ENCODE assay signal across 13 mouse cellular contexts in the genomic region with DNA sequence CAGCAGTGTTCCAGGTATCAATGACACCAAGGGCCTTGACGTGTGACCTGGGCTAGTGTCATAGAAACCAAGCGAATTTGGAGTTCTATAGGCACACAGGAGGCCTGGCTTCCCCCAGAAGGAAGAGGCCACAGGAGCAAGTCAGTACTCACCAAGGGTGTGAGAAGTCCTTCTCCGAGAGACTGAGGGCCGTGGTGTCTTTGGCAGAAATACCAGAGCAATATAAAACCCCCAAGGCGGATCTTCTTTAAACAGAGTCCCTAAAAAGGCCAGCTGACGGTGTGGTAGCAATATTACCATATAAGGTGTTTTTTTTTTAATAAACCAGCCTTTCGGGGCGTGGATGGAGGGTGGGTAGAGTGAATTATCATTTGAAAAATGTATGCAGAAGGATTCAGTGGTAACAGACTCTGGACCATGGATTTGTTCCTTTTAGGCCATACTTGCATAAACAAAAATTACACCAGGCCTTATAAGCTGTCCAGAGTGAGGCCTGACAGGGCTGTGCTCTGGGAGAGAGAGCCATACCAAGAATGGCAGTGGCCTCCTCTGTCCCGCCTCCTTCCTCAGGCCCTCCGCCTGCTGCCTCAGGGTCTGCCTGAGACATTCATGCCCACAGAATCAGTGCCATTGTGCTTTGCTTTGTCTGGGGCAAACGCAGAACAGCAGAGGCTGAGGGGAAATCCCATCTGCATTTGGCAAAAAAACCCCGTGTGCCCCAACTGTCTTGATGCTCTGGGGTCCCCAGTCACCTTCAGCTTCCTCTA. TPM values are rescaled to one million over a fixed set of nuclear protein-coding genes. Genes with fewer than 3 reads are reported as not detected.
DNase-seq lines count a peak whose midpoint lies in the region; ATAC-seq lines count a peak whose summit lies in the region.
"Had no signal": no experiment of that assay in that cellular context is flagged by ENCODE, and none has a peak within 500 bp of the region (broad histone marks: within the 10 kb centered on the region; RNA-seq: fewer than 3 reads in every experiment).

TSS of gene Actg2 (minus strand) at position 238 of the 767 bp plus-strand sequence.

- H3K4me1 ChIP-seq in kidney, embryonic 15.5 days = no peaks in the 10 kb centered on the region
- peaks cover 6% of the 10 kb centered on the region; the same call in 1 of the 2 replicates for H3K4me1 ChIP-seq in limb, embryonic 12.5 days (replicated peaks)
- H3K4me1 ChIP-seq in liver, embryonic 12.5 days = no peaks in the 10 kb centered on the region
- H3K4me1 ChIP-seq: embryonic facial prominence, embryonic 12.5 days had no signal

- intact Hi-C loops in left cerebral cortex, postnatal 25 days (cut with DNase I) = no loop called here

- WGBS in kidney, embryonic 15.5 days = 66% methylated on average over 12 of the region's 12 CpGs
- 68% methylated on average over 12 of the region's 12 CpGs for WGBS in limb, embryonic 12.5 days
- 54% methylated on average over 12 of the region's 12 CpGs for WGBS in liver, embryonic 12.5 days (ENCODE audit: insufficient replicate concordance)

- no peak within 1 kb of the TSS for H3K4me3 ChIP-seq in kidney, embryonic 15.5 days (replicated peaks)
- no peak within 1 kb of the TSS for H3K4me3 ChIP-seq in limb, embryonic 12.5 days (replicated peaks)
- H3K4me3 ChIP-seq in liver, embryonic 12.5 days = no peak within 1 kb of the TSS
- H3K4me3 ChIP-seq: embryonic facial prominence, embryonic 12.5 days; megakaryocyte, embryonic 14.5 days had no signal

- no peaks in the 10 kb centered on the region for H3K36me3 ChIP-seq in kidney, embryonic 15.5 days
- H3K36me3 ChIP-seq in limb, embryonic 12.5 days = no peaks in the 10 kb centered on the region
- H3K36me3 ChIP-seq in liver, embryonic 12.5 days = no peaks in the 10 kb centered on the region
- H3K36me3 ChIP-seq: embryonic facial prominence, embryonic 12.5 days had no signal

- H3K27me3 ChIP-seq in kidney, embryonic 15.5 days = no peaks in the 10 kb centered on the region
- no peaks in the 10 kb centered on the region for H3K27me3 ChIP-seq in limb, embryonic 12.5 days
- H3K27me3 ChIP-seq in liver, embryonic 12.5 days (replicated peaks) = 0 out of 2 replicates have a peak, but pooled peaks cover 8% of the 10 kb centered on the region
- H3K27me3 ChIP-seq: embryonic facial prominence, embryonic 12.5 days; Patski had no signal

- no peak within 1 kb of the TSS for H3K27ac ChIP-seq in kidney, embryonic 15.5 days
- 0 out of 2 replicates have a peak within 1 kb of the TSS, but pooled peaks have one; percentile 41 for H3K27ac ChIP-seq in limb, embryonic 12.5 days
- H3K27ac ChIP-seq in liver, embryonic 12.5 days = no peak within 1 kb of the TSS
- H3K27ac ChIP-seq: embryonic facial prominence, embryonic 12.5 days had no signal

- no peak within 1 kb of the TSS for H3K4me2 ChIP-seq in kidney, embryonic 15.5 days
- H3K4me2 ChIP-seq in limb, embryonic 12.5 days = no peak within 1 kb of the TSS
- H3K4me2 ChIP-seq in liver, embryonic 12.5 days = no peak within 1 kb of the TSS
- H3K4me2 ChIP-seq: embryonic facial prominence, embryonic 12.5 days had no signal

- H3K9ac ChIP-seq in kidney, embryonic 15.5 days = no peak within 1 kb of the TSS
- no peak within 1 kb of the TSS for H3K9ac ChIP-seq in limb, embryonic 12.5 days (replicated peaks)
- no peak within 1 kb of the TSS for H3K9ac ChIP-seq in liver, embryonic 12.5 days
- H3K9ac ChIP-seq: embryonic facial prominence, embryonic 12.5 days had no signal

- peak; percentile 12 for DNase-seq in embryo, embryonic 10 days (ENCODE audit: low spot score)
- no peak for DNase-seq in embryo, embryonic 9.5 days (ENCODE audit: extremely low spot score)
- no peak for DNase-seq in kidney, adult 8-10 months
- no peak for DNase-seq in left cerebral cortex, postnatal 25 days (ENCODE audit: low spot score in 2 of 2)
- DNase-seq: gastrocnemius, postnatal 36 days; layer of hippocampus, postnatal 36 days had no signal

- ATAC-seq in kidney, embryonic 15.5 days (replicated peaks; ENCODE audit: low FRiP score) = no peak
- no peak for ATAC-seq in activated CD4-positive, CD25-positive, alpha-beta regulatory T cell, adult 4 months
- ATAC-seq in limb, embryonic 12.5 days (ENCODE audit: insufficient number of reproducible peaks, insufficient read depth, low FRiP score, low TSS enrichment, low read depth) = no peak
- ATAC-seq in liver, embryonic 12.5 days = no peak
- ATAC-seq: Patski had no signal

- H3K9me3 ChIP-seq in kidney, embryonic 15.5 days (replicated peaks) = no peaks in the 10 kb centered on the region
- no peaks in the 10 kb centered on the region for H3K9me3 ChIP-seq in limb, embryonic 12.5 days
- no peaks in the 10 kb centered on the region for H3K9me3 ChIP-seq in liver, embryonic 12.5 days (replicated peaks)
- H3K9me3 ChIP-seq: embryonic facial prominence, embryonic 12.5 days; megakaryocyte, embryonic 14.5 days had no signal

RNA-seq across cellular contexts. Expression of gene Actg2, which starts in this region (rescaled TPM):
- polyA plus RNA-seq in kidney, embryonic 15.5 days (2015; fragmentation: Nextera tagmentation; extraction: Ambion mirVana) = 25.1 and 130 TPM in 2 replicates
- 10 to 100 TPM; 36.5 to 47.4 TPM for polyA plus RNA-seq in activated CD4-positive, CD25-positive, alpha-beta regulatory T cell, adult 4 months (2017; shearing (Covaris generic))
- 1.2 and 1.4 TPM in 2 replicates for polyA plus RNA-seq in limb, embryonic 12.5 days (2016; fragmentation: Nextera tagmentation; extraction: Ambion mirVana)
- polyA plus RNA-seq in liver, embryonic 12.5 days (2016; fragmentation: Nextera tagmentation; extraction: Ambion mirVana) = 5.7 and 6.7 TPM in 2 replicates
- total RNA-seq in left cerebral cortex, postnatal 25 days (2021) = not detected
- total RNA-seq: layer of hippocampus, postnatal 36 days had no signal
